9 mouse cellular contexts compared by ENCODE assay signal in the genomic region with DNA sequence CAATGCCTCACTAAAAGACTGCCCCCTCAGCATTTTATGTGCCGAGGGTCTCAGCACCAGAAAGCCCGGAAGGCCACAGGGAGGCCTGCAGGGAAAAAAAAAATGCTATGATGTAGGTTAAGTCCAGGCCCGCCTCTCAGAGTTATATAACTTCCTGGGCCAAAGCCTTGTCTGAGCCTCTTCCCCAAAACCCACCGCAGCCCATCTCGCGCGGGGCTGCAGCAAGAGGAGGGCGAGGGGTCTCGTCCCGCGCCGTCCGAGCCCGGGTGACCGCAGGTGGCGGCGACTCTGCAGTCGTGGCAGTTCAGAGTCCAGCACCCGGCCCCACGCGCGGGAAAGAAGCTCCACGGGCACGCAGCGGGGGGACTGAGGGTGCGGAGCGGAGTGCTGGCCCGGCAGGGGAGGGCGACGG. TPM values are rescaled to one million over a fixed set of nuclear protein-coding genes. Genes with fewer than 3 reads are reported as not detected.
DNase-seq lines count a peak whose midpoint lies in the region; ATAC-seq and TF ChIP-seq lines count a peak whose summit lies in the region.
"Had no signal": no experiment of that assay in that cellular context is flagged by ENCODE, and none has a peak within 500 bp of the region (broad histone marks: within the 10 kb centered on the region; RNA-seq: fewer than 3 reads in every experiment).

No protein-coding gene starts in this region.

- no peaks in the 10 kb centered on the region for H3K36me3 ChIP-seq in lung, embryonic 15.5 days
- no peaks in the 10 kb centered on the region for H3K36me3 ChIP-seq in lung, postnatal 0 days (ENCODE audit: insufficient read depth, low read length)

- peaks cover 16% of the 10 kb centered on the region; the same call in 1 of the 2 replicates for H3K4me1 ChIP-seq in lung, embryonic 15.5 days
- peaks cover 11% of the 10 kb centered on the region; the same call in 1 of the 2 replicates for H3K4me1 ChIP-seq in lung, postnatal 0 days (ENCODE audit: insufficient read depth, low read depth, low read length)

- H3K4me3 ChIP-seq in lung, embryonic 15.5 days: peak overlapping the region; percentile 96
- H3K4me3 ChIP-seq in lung, postnatal 0 days (ENCODE audit: low read depth, low read length): peak overlapping the region; percentile 87

- H3K9ac ChIP-seq in lung, embryonic 15.5 days: peak overlapping the region; percentile 98
- peak overlapping the region; percentile 95 for H3K9ac ChIP-seq in lung, postnatal 0 days (replicated peaks; ENCODE audit: low read depth)

- WGBS in lung, embryonic 15.5 days: under 1% methylated on average over 29 of the region's 30 CpGs
- WGBS in lung, postnatal 0 days: 0% methylated on average over 23 of the region's 30 CpGs

- ATAC-seq in lung, embryonic 15.5 days (ENCODE audit: borderline replicate concordance, extremely low read depth, low FRiP score, low TSS enrichment): peak; percentile 77
- peak; percentile 66 for ATAC-seq in lung, postnatal 0 days

- peak overlapping the region; percentile 77 for H3K4me2 ChIP-seq in lung, embryonic 15.5 days
- peak overlapping the region; percentile 97 for H3K4me2 ChIP-seq in lung, postnatal 0 days (replicated peaks; ENCODE audit: low read depth, low read length)

- peak overlapping the region; percentile 78 for H3K27ac ChIP-seq in lung, embryonic 15.5 days
- peak overlapping the region; percentile 73; the same call in 1 of the 2 replicates for H3K27ac ChIP-seq in lung, postnatal 0 days (ENCODE audit: low read length)

- no peak for DNase-seq in lung, postnatal 14 days
- DNase-seq in brain, embryonic 18.5 days (ENCODE audit: low read depth, low spot score): peak; percentile 12
- DNase-seq in forelimb bud, embryonic 11.5 days (ENCODE audit: low read depth, low spot score): peak; percentile 23
- DNase-seq in lung, postnatal 0 days (ENCODE audit: low spot score): peak; percentile 45
- peak; percentile 21 for DNase-seq in telencephalon, adult 2 months (ENCODE audit: low read depth, low spot score)
- DNase-seq in gastrocnemius, adult 18-20 months (ENCODE audit: low spot score): no peak
- DNase-seq in gastrocnemius, postnatal 25 days: no peak

- no peak for TF ChIP-seq EP300 in lung, postnatal 0 days (IDR thresholded peaks at IDR 0.05)

- no peaks in the 10 kb centered on the region for H3K27me3 ChIP-seq in lung, embryonic 15.5 days
- H3K27me3 ChIP-seq in lung, postnatal 0 days (replicated peaks; ENCODE audit: insufficient read depth, low read length): no peaks in the 10 kb centered on the region

- H3K9me3 ChIP-seq in lung, embryonic 15.5 days: no peaks in the 10 kb centered on the region
- H3K9me3 ChIP-seq in lung, postnatal 0 days (ENCODE audit: low read length): no peaks in the 10 kb centered on the region

- TF ChIP-seq CTCF in lung, postnatal 0 days (IDR thresholded peaks at IDR 0.05): no peak

RNA-seq across cellular contexts. Expression of a gene that starts 0.4 kb away (rescaled TPM):
- polyA plus RNA-seq in lung, embryonic 15.5 days (2015; fragmentation: Nextera tagmentation; extraction: Ambion mirVana): 11.1 and 11.3 TPM in 2 replicates
- polyA plus RNA-seq in lung, postnatal 0 days (2015; fragmentation: Nextera tagmentation; extraction: Ambion mirVana): 2.9 and 3.9 TPM in 2 replicates
- under 1 TPM; 0.43 to 0.47 TPM for total RNA-seq in gastrocnemius, adult 18-20 months (2021)
- total RNA-seq in gastrocnemius, postnatal 25 days (2021): under 1 TPM; 0.29 to 0.43 TPM

RNA-seq across cellular contexts. Expression of a gene that starts 0.4 kb away (rescaled TPM):
- polyA plus RNA-seq in lung, embryonic 15.5 days (2015; fragmentation: Nextera tagmentation; extraction: Ambion mirVana): 49.6 and 51.9 TPM in 2 replicates
- polyA plus RNA-seq in lung, postnatal 0 days (2015; fragmentation: Nextera tagmentation; extraction: Ambion mirVana): 20.8 and 23.4 TPM in 2 replicates
- 1 to 10 TPM; 1.9 to 2.7 TPM for total RNA-seq in gastrocnemius, adult 18-20 months (2021)
- 1 to 10 TPM; 3.3 to 3.4 TPM for total RNA-seq in gastrocnemius, postnatal 25 days (2021)

RNA-seq across cellular contexts. Expression of a gene that starts 53.3 kb away (rescaled TPM):
- not detected in 2 replicates for polyA plus RNA-seq in lung, embryonic 15.5 days (2015; fragmentation: Nextera tagmentation; extraction: Ambion mirVana)
- not detected in 2 replicates for polyA plus RNA-seq in lung, postnatal 0 days (2015; fragmentation: Nextera tagmentation; extraction: Ambion mirVana)
- total RNA-seq in gastrocnemius, adult 18-20 months (2021): not detected
- not detected for total RNA-seq in gastrocnemius, postnatal 25 days (2021)
- total RNA-seq: layer of hippocampus, adult 18-20 months had no signal

RNA-seq across cellular contexts. Expression of a gene that starts 59.2 kb away (rescaled TPM):
- not detected in 2 replicates for polyA plus RNA-seq in lung, embryonic 15.5 days (2015; fragmentation: Nextera tagmentation; extraction: Ambion mirVana)
- polyA plus RNA-seq in lung, postnatal 0 days (2015; fragmentation: Nextera tagmentation; extraction: Ambion mirVana): not detected in 2 replicates
- total RNA-seq in gastrocnemius, adult 18-20 months (2021): not detected
- total RNA-seq in gastrocnemius, postnatal 25 days (2021): not detected
- total RNA-seq: layer of hippocampus, adult 18-20 months had no signal

Comparison
In these comparisons a context has a peak if more than half of its experiments do, and no peak if none do; other contexts are left out.
1. DNase-seq: peak in brain, embryonic 18.5 days (single experiment), forelimb bud, embryonic 11.5 days (single experiment), lung, postnatal 0 days (single experiment) and telencephalon, adult 2 months (single experiment); none in lung, postnatal 14 days (single experiment), gastrocnemius, adult 18-20 months (single experiment) and gastrocnemius, postnatal 25 days (single experiment).